Mouse (Mus musculus): ENCODE measurements around the gene Osbpl7.

Gene Osbpl7

DNA sequence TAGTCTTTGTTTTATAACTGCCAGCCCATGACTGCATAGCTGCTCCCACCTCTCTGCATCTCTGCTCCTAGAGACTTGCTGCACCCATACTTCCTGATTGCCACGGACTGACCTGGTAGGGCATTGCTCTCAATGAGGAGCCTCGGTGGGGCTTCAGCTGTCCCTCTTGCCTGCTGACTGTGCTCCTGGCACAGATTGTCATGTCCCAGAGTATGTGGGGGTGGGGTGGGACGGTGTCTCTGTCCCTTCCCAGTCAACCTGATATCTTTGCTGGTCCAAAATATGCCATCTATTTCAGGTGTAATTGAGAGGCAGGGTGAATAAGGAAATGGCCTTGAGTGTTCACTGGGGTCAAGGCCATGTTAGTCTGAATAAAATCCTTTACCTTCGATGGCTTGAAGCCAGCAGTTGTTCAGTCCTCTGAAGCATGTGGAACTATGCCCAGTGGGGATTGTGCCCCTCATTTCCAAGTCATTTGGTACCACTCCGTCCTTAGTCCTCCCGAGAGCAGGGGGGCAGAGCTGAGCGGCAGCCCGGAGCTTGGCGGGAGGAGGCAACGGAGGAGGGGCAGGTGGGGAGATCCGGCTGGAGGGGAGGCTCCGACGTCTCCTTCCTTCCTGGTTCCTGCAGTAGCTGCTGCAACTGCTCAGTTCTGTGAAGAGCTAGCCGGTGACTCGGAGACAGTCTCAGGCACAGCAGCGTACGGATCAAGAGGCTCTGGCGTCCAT, at the start of gene Osbpl7:
Osbpl7 (plus strand) TSS at position 413 of the 728 bp plus-strand sequence.
- DNase-seq (ENCODE audit: extremely low read depth, low read depth): peak; percentile 65

DNA sequence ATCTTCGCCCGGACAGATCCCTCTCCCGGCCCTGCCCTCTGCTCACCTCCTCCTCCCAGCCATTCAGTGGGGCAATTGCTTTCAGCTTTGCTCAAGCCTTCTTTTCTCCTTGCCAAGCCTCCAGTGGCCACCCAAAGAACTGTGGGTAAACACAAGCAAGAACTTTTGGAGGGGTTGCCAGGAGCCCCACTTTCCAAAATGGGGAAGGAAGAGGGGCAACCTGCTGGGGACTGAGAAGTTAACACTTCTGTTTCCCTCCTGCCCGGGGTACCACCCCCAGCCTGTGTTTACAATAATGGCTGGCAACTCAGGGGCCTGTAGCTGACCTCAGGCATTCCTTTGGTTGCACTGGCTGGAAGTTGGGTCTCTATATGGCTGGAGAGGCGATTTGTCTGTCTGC, 47.3 kb upstream of the Osbpl7 start:
- no peak for DNase-seq (ENCODE audit: extremely low read depth, low read depth)

DNA sequence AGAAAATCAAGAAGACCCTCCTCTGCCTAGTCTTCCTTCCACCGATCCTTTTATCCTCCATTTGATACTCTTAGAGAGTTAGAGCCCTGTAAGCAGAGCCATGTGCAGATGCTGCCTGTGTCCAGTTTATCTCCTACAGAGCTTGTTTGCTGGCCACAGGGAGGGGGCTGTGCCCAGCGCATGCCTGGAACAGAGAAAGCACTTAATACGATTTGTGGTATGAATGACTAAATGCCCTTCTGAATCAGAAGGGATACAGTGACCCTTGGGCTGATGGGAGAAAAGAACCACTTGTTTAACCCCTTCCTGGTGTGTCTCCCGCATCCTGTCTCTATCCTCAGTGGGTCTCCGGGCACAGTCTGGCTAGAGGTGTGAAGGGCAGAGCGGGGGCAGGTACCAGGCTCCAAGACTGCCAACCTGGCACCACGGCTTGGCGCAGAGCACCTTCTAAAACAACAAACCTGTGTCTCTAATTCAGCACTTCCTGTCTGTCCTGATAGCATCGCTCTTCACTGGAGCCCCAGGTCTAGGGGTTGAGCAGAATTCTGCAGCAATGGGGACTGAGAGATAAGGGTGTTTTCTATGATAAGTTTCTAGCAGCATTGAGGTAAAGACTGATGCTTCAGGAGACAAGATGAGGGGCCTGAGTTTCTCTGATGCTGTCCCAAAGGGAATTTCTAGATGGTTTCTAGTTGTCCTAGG, 43.2 kb upstream of the Osbpl7 start:
- DNase-seq (ENCODE audit: extremely low read depth, low read depth): no peak

- peak; percentile 23 for DNase-seq (ENCODE audit: extremely low read depth, low read depth)
These were observed 41.1 kb upstream of the Osbpl7 start for GRCm38 (mm10) chr11:97009198-97009790.

DNA sequence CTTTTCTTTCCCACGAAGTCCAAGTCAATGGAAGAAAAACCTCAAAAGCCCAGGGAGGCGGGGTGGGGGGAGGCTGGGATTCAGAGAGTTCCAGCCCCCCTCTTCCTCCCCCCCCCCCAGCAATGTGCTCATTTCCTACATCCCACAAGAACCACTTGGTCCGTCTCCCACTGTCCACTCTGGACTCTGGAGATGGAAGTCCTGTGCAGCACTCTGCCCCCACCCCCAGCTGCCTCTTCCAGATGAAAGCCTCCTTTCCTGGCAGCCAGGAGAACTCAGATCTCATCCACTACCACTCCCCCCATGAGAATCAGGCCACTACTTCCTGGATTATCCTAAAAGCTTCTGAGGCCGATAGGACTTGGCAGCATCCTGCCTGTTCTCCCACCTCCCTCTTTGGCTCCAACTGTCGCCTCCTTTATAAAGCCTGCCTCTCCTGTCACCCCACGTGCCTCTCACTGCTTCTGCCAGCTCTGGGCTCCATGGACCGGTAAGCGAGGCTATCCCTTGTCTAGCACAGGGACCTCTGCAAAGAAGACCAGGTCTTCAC, 37.2 kb upstream of the Osbpl7 start, which contains the start of gene Sp6:
Sp6 (plus strand) TSS at position 274 of the 550 bp plus-strand sequence.
- no peak for DNase-seq (ENCODE audit: extremely low read depth, low read depth)

GRCm38 (mm10) chr11:97017696-97018582, 32.5 kb upstream of the Osbpl7 start:
- DNase-seq (ENCODE audit: extremely low read depth, low read depth): no peak

DNA sequence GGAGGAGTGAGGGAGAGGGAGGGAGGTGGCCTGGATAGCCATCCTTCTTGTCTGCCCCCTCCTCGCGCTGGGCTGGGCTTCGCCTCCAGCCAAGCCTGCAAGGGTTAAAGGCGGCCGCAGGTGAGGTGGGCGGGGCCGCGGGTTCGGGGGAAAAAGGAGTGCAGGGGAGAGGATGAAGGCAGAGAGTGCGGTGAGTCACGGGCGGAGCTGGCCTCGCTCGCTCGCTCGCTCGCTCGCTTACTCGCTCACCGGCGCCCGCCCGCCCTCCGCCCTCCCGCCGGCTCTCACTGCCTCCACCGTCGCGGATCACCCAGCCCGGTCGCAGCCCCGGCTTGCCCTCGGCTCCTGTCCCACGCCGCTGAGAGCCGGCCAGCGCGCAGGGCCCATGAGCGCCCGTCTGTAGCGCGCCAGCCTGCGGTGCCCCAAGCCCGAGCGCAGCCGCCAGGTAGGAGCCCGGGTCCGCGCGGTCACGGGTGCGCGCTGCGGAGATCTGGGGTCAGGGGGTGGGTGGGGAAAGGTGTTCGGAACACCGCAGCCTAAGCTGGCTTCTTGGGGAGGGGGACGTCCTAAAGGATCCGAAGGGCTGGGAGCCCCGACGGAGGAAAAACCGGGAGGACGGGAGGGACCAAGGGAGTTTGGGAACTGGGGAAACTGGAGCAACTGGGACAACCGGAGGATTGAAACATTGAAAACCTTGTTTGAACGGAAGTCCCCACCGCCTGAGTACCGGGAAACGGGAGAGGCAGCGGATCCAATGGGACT, 31.7 kb upstream of the Osbpl7 start:
- no peak for DNase-seq (ENCODE audit: extremely low read depth, low read depth)

GRCm38 (mm10) chr11:97019345-97019708, 31.1 kb upstream of the Osbpl7 start:
- no peak for DNase-seq (ENCODE audit: extremely low read depth, low read depth)

DNA sequence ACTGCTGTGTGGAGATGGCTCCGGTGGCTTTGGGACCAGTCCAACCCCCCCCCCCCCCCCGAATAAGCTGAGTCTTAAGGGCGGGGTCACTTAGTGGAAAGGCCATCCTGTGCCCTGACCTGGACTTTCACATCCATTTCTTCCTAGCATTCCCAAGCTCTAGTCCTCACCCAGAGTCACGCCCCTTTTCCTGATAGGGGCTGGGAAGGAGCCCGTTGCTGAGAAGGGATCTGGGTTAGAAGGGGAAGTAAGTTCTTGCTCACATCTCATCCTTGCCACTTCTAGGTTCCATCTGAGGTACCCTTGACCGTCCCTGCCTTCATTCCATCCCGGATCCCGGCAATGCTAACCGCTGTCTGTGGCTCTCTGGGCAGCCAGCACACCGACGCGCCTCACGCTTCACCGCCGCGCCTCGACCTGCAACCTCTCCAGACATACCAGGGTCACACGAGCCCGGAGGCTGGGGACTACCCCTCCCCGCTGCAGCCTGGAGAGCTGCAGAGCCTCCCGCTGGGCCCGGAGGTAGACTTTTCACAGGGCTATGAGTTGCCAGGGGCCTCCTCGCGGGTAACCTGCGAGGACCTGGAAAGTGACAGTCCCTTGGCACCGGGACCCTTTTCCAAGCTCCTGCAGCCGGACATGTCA, 29.2 kb upstream of the Osbpl7 start:
- DNase-seq (ENCODE audit: extremely low read depth, low read depth): no peak

DNA sequence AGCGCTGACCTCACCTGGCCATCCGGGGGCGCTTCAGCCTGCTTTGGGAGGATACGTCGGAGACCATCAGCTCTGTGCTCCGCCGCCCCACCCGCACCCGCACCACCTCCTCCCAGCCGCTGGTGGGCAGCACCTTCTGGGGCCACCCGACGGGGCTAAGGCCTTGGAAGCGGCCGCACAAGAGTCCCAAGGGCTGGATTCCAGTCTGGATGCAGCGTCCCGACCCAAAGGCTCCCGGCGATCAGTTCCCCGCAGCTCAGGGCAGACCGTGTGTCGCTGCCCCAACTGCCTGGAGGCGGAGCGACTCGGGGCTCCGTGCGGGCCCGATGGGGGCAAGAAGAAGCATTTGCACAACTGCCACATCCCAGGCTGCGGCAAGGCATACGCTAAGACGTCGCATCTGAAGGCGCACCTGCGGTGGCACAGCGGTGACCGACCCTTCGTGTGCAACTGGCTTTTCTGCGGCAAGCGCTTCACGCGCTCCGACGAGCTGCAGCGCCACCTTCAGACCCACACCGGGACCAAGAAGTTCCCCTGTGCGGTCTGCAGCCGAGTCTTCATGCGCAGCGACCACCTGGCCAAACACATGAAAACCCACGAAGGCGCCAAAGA, 28.4 kb upstream of the Osbpl7 start:
- peak; percentile 46 for DNase-seq (ENCODE audit: extremely low read depth, low read depth)

- DNase-seq (ENCODE audit: extremely low read depth, low read depth): no peak
These were observed 25.5 kb upstream of the Osbpl7 start for GRCm38 (mm10) chr11:97024977-97025376.

DNA sequence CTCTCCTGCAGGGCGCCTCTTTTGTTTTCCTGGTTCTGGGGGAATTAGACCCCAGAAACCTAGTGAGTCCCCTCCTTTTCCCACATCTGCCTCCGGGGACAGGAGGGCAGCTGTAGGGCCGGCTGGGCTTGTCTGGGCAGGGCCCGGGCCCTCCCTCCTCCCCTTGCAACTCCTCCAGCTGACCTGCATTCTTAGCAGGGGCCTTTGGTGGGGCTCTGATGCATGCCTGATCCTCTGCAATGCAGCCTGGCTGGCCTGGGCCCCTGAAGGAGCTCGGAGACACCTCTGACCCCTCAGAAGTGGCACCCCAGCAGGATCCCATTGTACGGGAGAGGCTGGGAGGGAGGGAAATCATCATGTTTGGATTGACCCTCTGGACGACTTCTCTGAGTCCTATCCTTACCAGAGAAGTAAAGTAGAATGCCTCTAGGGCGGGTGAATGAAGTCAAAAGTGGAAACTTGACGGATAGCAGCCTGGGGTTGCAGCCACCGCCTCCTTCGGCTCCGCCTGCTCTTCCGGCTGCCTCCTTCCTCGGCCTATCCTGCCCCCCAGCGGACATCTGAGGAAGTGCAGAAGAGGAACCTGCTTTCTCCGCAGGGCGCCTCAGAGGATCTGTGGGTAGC, 24.6 kb upstream of the Osbpl7 start:
- peak; percentile 73 for DNase-seq (ENCODE audit: extremely low read depth, low read depth)

GRCm38 (mm10) chr11:97029686-97030417, 20.6 kb upstream of the Osbpl7 start, which contains the start of gene Scrn2:
Scrn2 (plus strand) TSS chr11:97029938.
- peak; percentile 76 for DNase-seq (ENCODE audit: extremely low read depth, low read depth)

DNA sequence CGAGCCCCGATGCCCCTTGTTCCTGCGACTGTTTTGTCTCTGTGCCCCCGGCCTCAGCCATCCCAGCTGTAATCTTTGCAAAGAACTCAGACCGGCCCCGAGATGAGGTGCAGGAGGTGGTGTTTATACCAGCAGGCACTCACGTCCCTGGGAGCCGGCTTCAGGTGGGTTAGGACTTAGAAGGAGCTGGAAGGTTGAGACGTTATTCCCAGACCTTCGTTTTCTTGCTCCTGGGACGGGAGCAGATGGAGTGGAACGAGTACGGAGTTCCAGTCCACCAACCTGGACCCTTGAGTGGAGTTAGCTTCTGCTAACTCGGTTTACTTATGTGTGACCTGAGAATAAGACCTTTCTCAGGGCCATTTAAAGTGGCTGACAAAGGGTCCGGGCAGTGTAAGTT, 20.0 kb upstream of the Osbpl7 start:
- no peak for DNase-seq (ENCODE audit: extremely low read depth, low read depth)

GRCm38 (mm10) chr11:97031977-97032376, 18.5 kb upstream of the Osbpl7 start:
- no peak for DNase-seq (ENCODE audit: extremely low read depth, low read depth)

GRCm38 (mm10) chr11:97032499-97032898, 17.9 kb upstream of the Osbpl7 start:
- no peak for DNase-seq (ENCODE audit: extremely low read depth, low read depth)

GRCm38 (mm10) chr11:97033781-97034180, 16.6 kb upstream of the Osbpl7 start:
- DNase-seq (ENCODE audit: extremely low read depth, low read depth): no peak

DNA sequence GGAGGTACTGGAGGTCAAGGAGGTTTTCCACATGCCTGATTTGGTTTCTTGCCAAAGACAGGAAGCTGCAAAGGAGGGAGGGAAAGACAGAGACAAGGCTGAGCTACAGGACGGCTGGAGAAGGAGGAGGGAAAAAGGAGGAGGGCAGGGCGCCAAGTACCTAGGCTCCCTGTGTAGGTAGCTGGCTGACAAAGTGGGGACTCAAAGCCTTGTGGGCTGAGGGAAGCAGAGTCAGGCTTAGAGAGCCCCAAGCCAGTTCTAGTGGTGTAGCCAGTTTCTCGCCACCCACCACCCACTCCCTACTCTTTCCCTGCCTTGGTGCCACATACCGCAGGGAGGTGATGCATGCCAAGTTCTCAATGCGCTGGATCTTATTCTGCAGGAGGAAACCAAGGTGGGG, 14.3 kb upstream of the Osbpl7 start:
- DNase-seq (ENCODE audit: extremely low read depth, low read depth): no peak

Data from MEL-GATA-1-ER (cell line).